Mouse (Mus musculus) erythroid progenitor cell, adult 5-6 weeks (primary cell): ENCODE measurements around the gene Lrrc58. TPM values are rescaled to one million over a fixed set of nuclear protein-coding genes. Genes with fewer than 3 reads are reported as not detected.

ENCODE experiments used
- ATAC-seq: replicated peaks from 2 replicates; pipeline ENCODE4 v1.8.0; 2016; ENCODE audit warnings: moderate number of reproducible peaks, mild to moderate bottlenecking, moderate TSS enrichment, inconsistent platforms; ENCODE audit not compliant: poor library complexity, low FRiP score, severe bottlenecking
- total RNA-seq, 2 experiments: library from RNA; stranded (forward) in 1 of 2; stranded (reverse) in 1 of 2; fragments of 150-400 nt in 1 of 2; fragments of 186-747, 209-891 nt in 1 of 2; gene quantifications; 2 replicates each; pipeline versions ENCODE4 v1.2.3 to v1.2.4; 2015 to 2017; ENCODE audit warnings: low replicate concordance in 2 of 2

Gene Lrrc58
- total RNA-seq, 2 experiments from 2014 or later: 3.9 to 8.8 TPM

DNA sequence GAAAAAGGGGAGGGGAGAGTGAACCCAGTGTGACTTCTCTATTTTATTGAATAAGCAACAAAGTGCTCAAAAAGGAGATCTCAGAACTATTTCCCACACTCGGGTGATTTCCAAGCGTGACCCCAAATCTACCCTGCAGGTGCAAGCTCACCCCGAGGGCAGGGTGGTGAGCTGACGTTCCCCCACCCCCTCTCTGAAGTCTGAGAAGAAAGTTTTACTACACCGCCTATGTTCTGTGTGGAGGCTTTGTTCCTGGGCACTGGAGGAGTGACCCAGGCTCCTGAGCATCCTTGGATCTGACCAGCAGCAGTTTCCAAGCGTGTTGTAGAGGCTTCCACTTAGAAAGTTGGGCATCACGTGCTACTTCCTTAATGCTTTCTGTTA, 48.6 kb downstream of the Lrrc58 start:
- no peak for ATAC-seq

DNA sequence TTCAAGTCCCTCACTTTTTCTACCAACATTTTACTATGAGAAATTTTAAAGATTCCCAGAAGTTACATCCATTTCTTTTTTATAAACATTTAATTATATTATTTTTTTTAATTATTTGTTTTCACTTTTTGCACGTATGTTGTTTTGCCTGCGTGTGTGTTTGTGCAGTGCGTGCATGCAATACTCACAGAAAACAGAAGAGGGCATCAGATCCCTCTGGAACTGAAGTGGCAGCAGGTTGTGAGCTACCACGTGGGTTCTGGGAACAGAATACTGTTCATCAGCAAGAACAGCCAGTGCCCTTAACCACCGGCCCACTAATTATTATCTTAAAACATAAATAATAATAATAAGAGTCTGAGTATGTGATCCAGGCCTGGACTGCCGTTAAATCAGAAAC, 50.8 kb downstream of the Lrrc58 start:
- no peak for ATAC-seq

GRCm38 (mm10) chr16:37920842-37921409, 52.7 kb downstream of the Lrrc58 start:
- ATAC-seq: no peak

GRCm38 (mm10) chr16:37926087-37926486, 57.9 kb downstream of the Lrrc58 start:
- ATAC-seq: no peak

DNA sequence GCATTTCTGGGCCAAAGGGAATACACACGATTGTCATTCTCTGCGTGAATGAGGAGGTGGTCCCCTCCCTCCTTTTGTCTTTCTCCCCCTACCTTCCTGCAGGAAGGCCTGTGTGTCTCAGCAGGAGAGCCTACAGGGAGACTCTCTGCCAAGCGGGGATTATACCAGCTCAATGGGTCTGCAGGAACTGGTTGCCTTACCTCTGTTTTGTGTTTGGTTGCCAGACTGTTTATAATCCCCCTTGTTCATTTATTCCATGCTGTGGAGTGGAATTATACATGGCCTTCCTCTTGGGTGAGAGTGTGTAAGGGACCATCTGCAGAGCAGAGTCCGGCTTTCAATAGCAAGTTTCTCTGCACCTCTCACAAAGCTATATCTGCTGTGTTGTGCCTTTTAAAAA, 58.9 kb downstream of the Lrrc58 start:
- ATAC-seq: no peak

GRCm38 (mm10) chr16:37929006-37929405, 60.8 kb downstream of the Lrrc58 start:
- no peak for ATAC-seq

GRCm38 (mm10) chr16:37929626-37930025, 61.4 kb downstream of the Lrrc58 start:
- ATAC-seq: no peak

GRCm38 (mm10) chr16:37934932-37935331, 66.7 kb downstream of the Lrrc58 start:
- ATAC-seq: no peak

DNA sequence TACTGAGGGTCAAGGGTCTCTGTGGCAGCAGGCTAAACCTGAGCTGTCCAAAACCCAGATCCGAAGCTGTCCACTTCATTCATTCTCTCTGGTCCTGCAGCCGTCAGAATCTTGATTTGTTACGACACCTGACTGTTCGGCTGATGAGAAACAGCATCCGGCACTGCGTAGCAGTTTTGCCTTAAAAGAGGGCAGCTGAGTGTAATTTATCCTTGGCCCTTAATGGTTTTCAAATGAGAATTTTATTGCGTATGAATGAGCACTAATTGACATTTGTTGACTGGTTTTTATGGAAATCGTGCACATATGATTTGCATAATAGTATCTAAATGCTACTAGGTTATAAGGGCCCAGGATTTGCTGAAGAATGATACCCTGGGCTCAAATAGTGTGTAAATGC, 69.1 kb downstream of the Lrrc58 start:
- ATAC-seq: no peak

Other genes starting within 250 kb of the Lrrc58 start
- gene Ndufb4, start 213.9 kb upstream of the Lrrc58 start, total RNA-seq (2015; ENCODE audit: low replicate concordance): 10.5 and 28.9 TPM in 2 replicates
- gene Ndufb4, start 213.9 kb upstream of the Lrrc58 start, total RNA-seq (2017; ENCODE audit: low replicate concordance): 5.6 and 26.3 TPM in 2 replicates
- 1.1 and 2.1 TPM in 2 replicates for gene Fstl1, start 91.5 kb upstream of the Lrrc58 start, total RNA-seq (2015; ENCODE audit: low replicate concordance)
- 0.51 and 1.6 TPM in 2 replicates for gene Fstl1, start 91.5 kb upstream of the Lrrc58 start, total RNA-seq (2017; ENCODE audit: low replicate concordance)
- gene Gm36028, start 7.2 kb upstream of the Lrrc58 start, total RNA-seq (2015; ENCODE audit: low replicate concordance): not detected in 2 replicates
- gene Gm36028, start 7.2 kb upstream of the Lrrc58 start, total RNA-seq (2017; ENCODE audit: low replicate concordance): not detected in 2 replicates
- gene Gpr156, start 48.1 kb downstream of the Lrrc58 start, total RNA-seq (2015; ENCODE audit: low replicate concordance): not detected in 2 replicates
- gene Gpr156, start 48.1 kb downstream of the Lrrc58 start, total RNA-seq (2017; ENCODE audit: low replicate concordance): not detected in 2 replicates
- gene Gsk3b, start 220.6 kb downstream of the Lrrc58 start, total RNA-seq (2015; ENCODE audit: low replicate concordance): 55.3 and 62.7 TPM in 2 replicates
- 55.7 and 62.5 TPM in 2 replicates for gene Gsk3b, start 220.6 kb downstream of the Lrrc58 start, total RNA-seq (2017; ENCODE audit: low replicate concordance)